Mouse (Mus musculus) limb, embryonic 14.5 days (tissue): ENCODE measurements around the gene Trim41. TPM values are rescaled to one million over a fixed set of nuclear protein-coding genes. Genes with fewer than 3 reads are reported as not detected.
A peak's percentile ranks its signal among the peaks of the same experiment; 100 is the strongest.

Experiments used
- ATAC-seq: fragments of 200-750 bp; cut with Nextera tagmentation; 2 replicates; pipeline ENCODE4 v1.8.0; 2017; ENCODE audit warnings: low read depth, moderate number of reproducible peaks, moderate TSS enrichment; ENCODE audit not compliant: low FRiP score
- DNase-seq: peaks from one replicate; pipeline ENCODE4 v3.0.0-alpha.2; 2015; ENCODE audit warnings: low spot score
- H3K27ac ChIP-seq: fragments of 300-500 bp; sonication (generic); replicated peaks from 2 replicates; pipeline ENCODE4 v1.5.1; 2014; ENCODE audit warnings: low read depth, mild to moderate bottlenecking, low read length, moderate library complexity, mixed read lengths
- H3K27me3 ChIP-seq: fragments of 300-500 bp; sonication (generic); 2 replicates; pipeline ENCODE4 v1.6.1; 2014; ENCODE audit warnings: low read length, mixed read lengths; ENCODE audit not compliant: control insufficient read depth, insufficient read depth
- H3K36me3 ChIP-seq: fragments of 300-500 bp; sonication (generic); 2 replicates; pipeline ENCODE4 v1.6.1; 2014; ENCODE audit warnings: mild to moderate bottlenecking, low read length, moderate library complexity, mixed read lengths; ENCODE audit not compliant: control insufficient read depth, insufficient read depth
- H3K4me1 ChIP-seq: fragments of 300-500 bp; sonication (generic); 2 replicates; pipeline ENCODE4 v1.6.1; 2014; ENCODE audit warnings: antibody characterized with exemption, low read length, mixed read lengths; ENCODE audit not compliant: control insufficient read depth, insufficient read depth
- H3K4me2 ChIP-seq: fragments of 300-500 bp; sonication (generic); replicated peaks from 2 replicates; pipeline ENCODE4 v1.6.1; 2014; ENCODE audit warnings: low read depth, mild to moderate bottlenecking, low read length, moderate library complexity; ENCODE audit not compliant: severe bottlenecking
- H3K4me3 ChIP-seq: fragments of 300-500 bp; sonication (generic); replicated peaks from 2 replicates; pipeline ENCODE4 v1.5.1; 2014; ENCODE audit warnings: low read length
- H3K9ac ChIP-seq: fragments of 300-500 bp; sonication (generic); 2 replicates; pipeline ENCODE4 v1.6.1; 2014; ENCODE audit warnings: mild to moderate bottlenecking, low read depth, low read length, moderate library complexity; ENCODE audit not compliant: severe bottlenecking
- H3K9me3 ChIP-seq: fragments of 300-500 bp; sonication (generic); 2 replicates; pipeline ENCODE4 v1.6.1; 2016; ENCODE audit warnings: low read length; ENCODE audit not compliant: control insufficient read depth
- POLR2A ChIP-seq: fragments of 200-500 bp; IDR thresholded peaks from 2 replicates; pipeline ENCODE4 v1.8.0; 2012; ENCODE audit warnings: inconsistent platforms, mild to moderate bottlenecking, moderate library complexity, borderline replicate concordance; ENCODE audit not compliant: insufficient read depth, insufficient read length; ENCODE audit errors: extremely low read depth
- WGBS: fragments of 180-500 bp; shearing (Covaris S2); extraction: QIAGEN DNeasy Blood & Tissue Kit; methylation state at CpG from one replicate; pipeline ENCODE4 v1.1.7; 2014; 5-methylcytosine and 5-hydroxymethylcytosine counted together
- polyA plus RNA-seq, 2 experiments: library from polyadenylated mRNA; depleted of rRNA in 1 of 2; stranded (reverse) in 1 of 2; unstranded in 1 of 2; fragments of >200 nt; fragmentation: Nextera tagmentation in 1 of 2; extraction: Ambion mirVana in 1 of 2; gene quantifications; 2 replicates each; pipeline versions ENCODE4 v1.2.1 to v1.2.3; 2012 to 2014

Gene Trim41
- polyA plus RNA-seq, 2 experiments: 5.5 to 51.5 TPM

GRCm38 (mm10) chr11:48806856-48807562 lies 10.1 kb downstream of the Trim41 start:
- Histone ChIP-seq H3K4me2 (no peak overlapping the region), H3K9ac (no peak overlapping the region), H3K9me3 (no peaks in the 10 kb centered on the region), H3K36me3 (peaks cover 91% of the 10 kb centered on the region), H3K4me3 (no peak overlapping the region), H3K27me3 (no peaks in the 10 kb centered on the region), H3K27ac (no peak overlapping the region), H3K4me1 (peaks cover 4% of the 10 kb centered on the region; the same call in 1 of the 2 replicates)
- no peak for TF ChIP-seq POLR2A
- ATAC-seq (peak; percentile 32; the same call in 1 of the 2 replicates), DNase-seq (no peak)
- 57% methylated on average over 21 of the region's 21 CpGs for WGBS

- Histone ChIP-seq H3K4me3 (no peak overlapping the region), H3K27ac (no peak overlapping the region), H3K9ac (no peak overlapping the region), H3K36me3 (peaks cover 88% of the 10 kb centered on the region), H3K9me3 (no peaks in the 10 kb centered on the region), H3K27me3 (no peaks in the 10 kb centered on the region), H3K4me1 (peaks cover 13% of the 10 kb centered on the region), H3K4me2 (no peak overlapping the region)
- no peak for DNase-seq
- no peak for ATAC-seq
- WGBS: 80% methylated on average over 2 of the region's 2 CpGs
- TF ChIP-seq POLR2A: no peak
Observed at GRCm38 (mm10) chr11:48804922-48805321, 12.2 kb downstream of the Trim41 start.

GRCm38 (mm10) chr11:48803988-48804387 lies 13.2 kb downstream of the Trim41 start:
- 98% methylated on average over 2 of the region's 2 CpGs for WGBS
- H3K4me2 ChIP-seq: no peak overlapping the region
- no peak overlapping the region for H3K4me3 ChIP-seq
- TF ChIP-seq POLR2A: no peak
- H3K27me3 ChIP-seq: no peaks in the 10 kb centered on the region
- H3K4me1 ChIP-seq: peaks cover 13% of the 10 kb centered on the region
- DNase-seq: no peak
- H3K9ac ChIP-seq: no peak overlapping the region
- H3K27ac ChIP-seq: no peak overlapping the region
- no peaks in the 10 kb centered on the region for H3K9me3 ChIP-seq
- peaks cover 79% of the 10 kb centered on the region for H3K36me3 ChIP-seq
- no peak for ATAC-seq

- peak overlapping the region; percentile 73 for H3K4me3 ChIP-seq
- TF ChIP-seq POLR2A: no peak
- DNase-seq (no peak), ATAC-seq (no peak)
- 73% methylated on average over 17 of the region's 17 CpGs for WGBS
- peaks cover 61% of the 10 kb centered on the region for H3K36me3 ChIP-seq
- H3K27me3 ChIP-seq: no peaks in the 10 kb centered on the region
- no peak overlapping the region for H3K27ac ChIP-seq
- H3K4me1 ChIP-seq: peaks cover 13% of the 10 kb centered on the region
- no peaks in the 10 kb centered on the region for H3K9me3 ChIP-seq
- H3K9ac ChIP-seq: peak overlapping the region; percentile 87
- peak overlapping the region; percentile 89 for H3K4me2 ChIP-seq
Observed at GRCm38 (mm10) chr11:48801831-48802772, 15.1 kb downstream of the Trim41 start.

GRCm38 (mm10) chr11:48799921-48800701 lies 17.0 kb downstream of the Trim41 start, which contains the start of gene Rack1:
Gene Rack1, plus strand, starts transcription at chr11:48800332.
- ATAC-seq (peak; percentile 93), DNase-seq (peak; percentile 94)
- Histone ChIP-seq H3K9ac (peak within 1 kb of the TSS; percentile 87), H3K27me3 (no peaks in the 10 kb centered on the region), H3K4me1 (peaks cover 13% of the 10 kb centered on the region), H3K27ac (peak within 1 kb of the TSS; percentile 97), H3K9me3 (no peaks in the 10 kb centered on the region), H3K36me3 (peaks cover 41% of the 10 kb centered on the region), H3K4me2 (peak within 1 kb of the TSS; percentile 89), H3K4me3 (peak within 1 kb of the TSS; percentile 73)
- WGBS: under 1% methylated on average over 47 of the region's 47 CpGs
- TF ChIP-seq POLR2A: peak; percentile 85; the same call in 1 of the 2 replicates
